Mouse (Mus musculus) CH12.LX (cell line): Measurements from ENCODE around the gene Olfr186. TPM values are rescaled to one million over a fixed set of nuclear protein-coding genes. Genes with fewer than 3 reads are reported as not detected.
"Not testable (repeated sequence)": the region's sequence is repeated elsewhere in the genome, so short reads cannot be mapped to it uniquely, and the experiment has no call there.

Source experiments
- DNase-seq: peaks from one replicate; pipeline ENCODE4 v3.0.0-alpha.2; 2013; ENCODE audit errors: extremely low read depth
- H3K27ac ChIP-seq: 2 replicates; pipeline ENCODE4 v1.5.1; 2012; ENCODE audit warnings: low read depth, mild to moderate bottlenecking, control low read depth, moderate library complexity; ENCODE audit not compliant: insufficient read depth
- H3K27me3 ChIP-seq: replicated peaks from 2 replicates; pipeline ENCODE3; 2012; ENCODE audit warnings: inconsistent platforms
- H3K36me3 ChIP-seq, 2 experiments: replicated peaks in 1 of 2; 2 replicates each; pipeline versions ENCODE3 to v1.6.1; 2012; ENCODE audit warnings: inconsistent platforms in 1 of 2, low read length in 1 of 2, mild to moderate bottlenecking in 1 of 2, mixed read lengths in 1 of 2, moderate library complexity in 1 of 2; ENCODE audit not compliant: control insufficient read depth in 1 of 2, insufficient read depth in 1 of 2
- H3K4me1 ChIP-seq, 2 experiments: 2 replicates each; pipeline ENCODE4 v1.6.1; 2012; ENCODE audit warnings: inconsistent platforms in 1 of 2, moderate library complexity in 1 of 2; ENCODE audit not compliant: insufficient read depth in 2 of 2, control insufficient read depth in 1 of 2
- H3K4me2 ChIP-seq: 2 replicates; pipeline ENCODE4 v1.6.1; 2012; ENCODE audit warnings: low read depth, mild to moderate bottlenecking, control low read depth; ENCODE audit not compliant: poor library complexity, insufficient read depth, severe bottlenecking
- H3K4me3 ChIP-seq, 3 experiments: fragments of 150-350 bp in 1 of 3; sonication (generic) in 1 of 3; replicated peaks in 1 of 3; 2 replicates each; pipeline versions ENCODE3 to v1.5.1; 2011 to 2012; ENCODE audit warnings: low read depth in 2 of 3, low read length in 2 of 3, mild to moderate bottlenecking in 2 of 3, moderate library complexity in 2 of 3, control low read depth in 1 of 3, improper control_type of control experiment in 1 of 3, inconsistent platforms in 1 of 3, mixed read lengths in 1 of 3; ENCODE audit not compliant: poor library complexity in 1 of 3
- H3K79me2 ChIP-seq: replicated peaks from 2 replicates; pipeline ENCODE4 v1.6.1; 2012; ENCODE audit warnings: mild to moderate bottlenecking, moderate library complexity; ENCODE audit not compliant: control insufficient read depth, poor library complexity, insufficient read depth, severe bottlenecking; ENCODE audit errors: extremely low read depth
- H3K9ac ChIP-seq: 2 replicates; pipeline ENCODE4 v1.6.1; 2012; ENCODE audit warnings: low read depth, mild to moderate bottlenecking, control low read depth, moderate library complexity; ENCODE audit not compliant: insufficient read depth
- H3K9me3 ChIP-seq: replicated peaks from 2 replicates; pipeline ENCODE3; 2012; ENCODE audit warnings: low read length, inconsistent platforms, mixed read lengths
- E2F4 ChIP-seq: IDR thresholded peaks from 2 replicates; pipeline ENCODE4 v1.6.1; 2011; ENCODE audit warnings: low read depth, low read length, improper control_type of control experiment; ENCODE audit not compliant: insufficient replicate concordance
- EP300 ChIP-seq: IDR thresholded peaks from 2 replicates; pipeline ENCODE4 v1.6.1; 2011; ENCODE audit warnings: low read length, improper control_type of control experiment
- ETS1 ChIP-seq: conservative IDR thresholded peaks from 2 replicates; pipeline ENCODE4 v1.6.1; 2012; ENCODE audit warnings: low read depth, mild to moderate bottlenecking, inconsistent platforms, low read length, improper control_type of control experiment, moderate library complexity
- JUND ChIP-seq: conservative IDR thresholded peaks from 2 replicates; pipeline ENCODE4 v1.6.1; 2011; ENCODE audit warnings: low read depth, low read length, improper control_type of control experiment
- MAFK ChIP-seq: IDR thresholded peaks from 2 replicates; pipeline ENCODE4 v1.6.1; 2011; ENCODE audit warnings: low read length, improper control_type of control experiment; ENCODE audit not compliant: insufficient replicate concordance
- MYC ChIP-seq: IDR thresholded peaks from 2 replicates; pipeline ENCODE4 v1.6.1; 2011; ENCODE audit warnings: low read depth, mild to moderate bottlenecking, improper control_type of control experiment, low read length
- NELFE ChIP-seq: IDR thresholded peaks from 2 replicates; pipeline ENCODE4 v1.6.1; 2011; ENCODE audit warnings: low read depth, low read length, improper control_type of control experiment
- NRF1 ChIP-seq: IDR thresholded peaks from 2 replicates; pipeline ENCODE4 v1.6.1; 2014; ENCODE audit warnings: low read depth, mild to moderate bottlenecking, inconsistent platforms, low read length, improper control_type of control experiment, moderate library complexity
- PAX5 ChIP-seq: IDR thresholded peaks from 2 replicates; pipeline ENCODE4 v1.6.1; 2012; ENCODE audit warnings: low read length, inconsistent platforms, mixed read lengths
- POLR2A ChIP-seq: IDR thresholded peaks from 2 replicates; pipeline ENCODE4 v1.6.1; 2011; ENCODE audit warnings: low read depth, mild to moderate bottlenecking, improper control_type of control experiment, low read length
- POLR2AphosphoS2 ChIP-seq: IDR thresholded peaks from 2 replicates; pipeline ENCODE4 v1.6.1; 2011; ENCODE audit warnings: low read depth, low read length, improper control_type of control experiment
- RCOR1 ChIP-seq: conservative IDR thresholded peaks from 2 replicates; pipeline ENCODE4 v1.6.1; 2012; ENCODE audit warnings: low read depth, mild to moderate bottlenecking, inconsistent platforms, low read length, improper control_type of control experiment
- SIN3A ChIP-seq: IDR thresholded peaks from 2 replicates; pipeline ENCODE4 v1.6.1; 2012; ENCODE audit warnings: low read length, improper control_type of control experiment, inconsistent platforms
- SMC3 ChIP-seq: IDR thresholded peaks from 2 replicates; pipeline ENCODE4 v1.6.1; 2011; ENCODE audit warnings: low read depth, low read length, improper control_type of control experiment
- TCF12 ChIP-seq: IDR thresholded peaks from 2 replicates; pipeline ENCODE4 v1.6.1; 2014; ENCODE audit warnings: low read depth, mild to moderate bottlenecking, inconsistent platforms, low read length, improper control_type of control experiment
- UBTF ChIP-seq: IDR thresholded peaks from 2 replicates; pipeline ENCODE4 v1.6.1; 2012; ENCODE audit warnings: low read depth, mild to moderate bottlenecking, inconsistent platforms, low read length, improper control_type of control experiment, moderate library complexity
- USF1 ChIP-seq: IDR thresholded peaks from 2 replicates; pipeline ENCODE4 v1.6.1; 2014; ENCODE audit warnings: low read depth, mild to moderate bottlenecking, inconsistent platforms, low read length, improper control_type of control experiment
- USF2 ChIP-seq: conservative IDR thresholded peaks from 2 replicates; pipeline ENCODE4 v1.6.1; 2011; ENCODE audit warnings: low read depth, low read length, improper control_type of control experiment
- ZC3H11A ChIP-seq: IDR thresholded peaks from 2 replicates; pipeline ENCODE4 v1.6.1; 2012; ENCODE audit warnings: low read depth, mild to moderate bottlenecking, inconsistent platforms, low read length, improper control_type of control experiment
- dilution Hi-C: fragments of 300-500 bp; cut with MboI; formaldehyde crosslinking; loops from 2 replicates; pipeline ENCODE4 v1.14.3; 2020; ENCODE audit warnings: low sequenced_read_pairs; ENCODE audit not compliant: extremely low pct_unique_long_range_greater_than_20kb, extremely low pct_ligation_motif_present
- in situ Hi-C: fragments of 300-500 bp; cut with MboI; formaldehyde crosslinking; loops from 3 replicates; pipeline ENCODE4 v1.14.3; 2019; ENCODE audit warnings: low sequenced_read_pairs, low pct_ligation_motif_present, low pct_unique_long_range_greater_than_20kb, mixed read lengths
- polyA plus RNA-seq: library from polyadenylated mRNA; unstranded; fragments of >175 nt; gene quantifications from 2 replicates; pipeline ENCODE4 v1.2.1, GENCODE M21; 2012; ENCODE audit warnings: low read depth; ENCODE audit not compliant: insufficient read length
- total RNA-seq, 2 experiments: library from RNA; depleted of rRNA; stranded (reverse); fragments of 300-350 nt in 1 of 2; fragments of >200 nt in 1 of 2; gene quantifications; 2 replicates each; pipeline ENCODE4 v1.2.3; 2012 to 2014

The Olfr186 gene
- total and polyA plus RNA-seq, 3 experiments: not detected

- H3K27ac ChIP-seq: no peak overlapping the region
- dilution Hi-C loops: no loop called here
- TF ChIP-seq USF1 (no peak), TCF12 (no peak), POLR2AphosphoS2 (no peak)
These were observed 43.4 kb upstream of the Olfr186 start for GRCm38 (mm10) chr16:59073520-59073919.

DNA sequence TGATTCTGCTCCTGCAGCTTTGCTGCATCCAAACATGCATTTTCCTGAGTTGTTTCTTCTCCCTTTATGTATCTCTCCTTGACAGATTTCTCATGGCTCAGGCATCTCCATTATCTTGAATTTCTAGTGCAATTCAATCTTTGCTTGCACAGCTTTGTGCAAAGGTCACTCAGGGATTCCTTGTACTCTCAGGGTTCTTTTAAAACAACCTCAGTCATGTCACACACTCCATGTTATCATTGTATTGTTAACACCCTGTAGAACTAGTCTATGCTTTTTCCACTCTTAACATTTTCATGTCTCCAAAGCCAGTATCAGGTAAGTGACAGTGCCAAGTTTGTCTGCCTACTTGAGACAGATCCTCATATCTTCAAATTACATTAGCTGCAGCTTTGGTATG lies 41.7 kb upstream of the Olfr186 start:
- Histone ChIP-seq H3K79me2 (no peaks in the 10 kb centered on the region), H3K27ac (no peak overlapping the region), H3K4me2 (no peak overlapping the region), H3K36me3 (no peaks in the 10 kb centered on the region), H3K9me3 (no peaks in the 10 kb centered on the region), H3K9ac (no peak overlapping the region), H3K27me3 (no peaks in the 10 kb centered on the region), H3K4me3 (no peak overlapping the region), H3K4me1 (no peaks in the 10 kb centered on the region)
- no peak for DNase-seq
- TF ChIP-seq ETS1 (no peak), POLR2A (no peak), PAX5 (no peak), NELFE (no peak), ZC3H11A (no peak), EP300 (no peak), RCOR1 (no peak), NRF1 (no peak), E2F4 (no peak), MAFK (no peak), SIN3A (no peak), MYC (no peak), USF2 (no peak), SMC3 (no peak), JUND (no peak), POLR2AphosphoS2 (no peak), TCF12 (no peak), UBTF (no peak)
- in situ Hi-C loops (no loop called here), dilution Hi-C loops (no loop called here)

More at GRCm38 (mm10) chr16:59073520-59073919, 43.4 kb upstream of the Olfr186 start:
- in situ Hi-C loops: no loop called here
- no peak overlapping the region for H3K9ac ChIP-seq
- no peaks in the 10 kb centered on the region for H3K27me3 ChIP-seq
- H3K36me3 ChIP-seq: no peaks in the 10 kb centered on the region
- no peak overlapping the region for H3K4me2 ChIP-seq
- no peak for DNase-seq
- no peaks in the 10 kb centered on the region for H3K4me1 ChIP-seq
- H3K9me3 ChIP-seq: no peaks in the 10 kb centered on the region
- H3K4me3 ChIP-seq: no peak overlapping the region
- H3K79me2 ChIP-seq: no peaks in the 10 kb centered on the region

GRCm38 (mm10) chr16:59062411-59062810 lies 32.3 kb upstream of the Olfr186 start:
- H3K4me1 ChIP-seq, H3K9me3 ChIP-seq, H3K9ac ChIP-seq, dilution Hi-C loops, H3K36me3 ChIP-seq, H3K4me2 ChIP-seq, H3K4me3 ChIP-seq, H3K27ac ChIP-seq, H3K27me3 ChIP-seq, DNase-seq, in situ Hi-C loops, H3K79me2 ChIP-seq: not testable (repeated sequence)

DNA sequence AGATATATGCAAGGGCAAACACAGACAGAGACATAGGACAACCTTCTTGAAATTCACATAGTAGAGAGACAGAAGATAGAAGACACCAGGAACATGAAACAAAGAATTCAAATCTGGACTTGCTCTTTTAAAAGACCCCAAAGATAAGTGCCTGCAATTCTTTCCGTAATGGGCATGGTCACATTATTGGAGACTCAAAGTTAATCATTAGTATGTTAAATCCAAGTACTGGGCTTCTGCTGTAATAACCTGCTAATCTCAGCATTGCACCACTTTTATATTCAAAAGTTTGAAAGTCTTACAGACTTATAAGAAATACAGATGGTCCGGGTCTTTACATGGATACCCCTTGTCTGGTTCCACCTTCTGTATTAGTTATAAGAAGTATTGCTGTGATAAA lies 19.2 kb upstream of the Olfr186 start:
- H3K36me3 ChIP-seq, H3K27me3 ChIP-seq, H3K9me3 ChIP-seq, H3K9ac ChIP-seq, H3K79me2 ChIP-seq, DNase-seq, H3K27ac ChIP-seq, dilution Hi-C loops, H3K4me2 ChIP-seq, H3K4me1 ChIP-seq, in situ Hi-C loops, H3K4me3 ChIP-seq: not testable (repeated sequence)
